10 mouse cellular contexts compared by ENCODE assay signal in the genomic region with DNA sequence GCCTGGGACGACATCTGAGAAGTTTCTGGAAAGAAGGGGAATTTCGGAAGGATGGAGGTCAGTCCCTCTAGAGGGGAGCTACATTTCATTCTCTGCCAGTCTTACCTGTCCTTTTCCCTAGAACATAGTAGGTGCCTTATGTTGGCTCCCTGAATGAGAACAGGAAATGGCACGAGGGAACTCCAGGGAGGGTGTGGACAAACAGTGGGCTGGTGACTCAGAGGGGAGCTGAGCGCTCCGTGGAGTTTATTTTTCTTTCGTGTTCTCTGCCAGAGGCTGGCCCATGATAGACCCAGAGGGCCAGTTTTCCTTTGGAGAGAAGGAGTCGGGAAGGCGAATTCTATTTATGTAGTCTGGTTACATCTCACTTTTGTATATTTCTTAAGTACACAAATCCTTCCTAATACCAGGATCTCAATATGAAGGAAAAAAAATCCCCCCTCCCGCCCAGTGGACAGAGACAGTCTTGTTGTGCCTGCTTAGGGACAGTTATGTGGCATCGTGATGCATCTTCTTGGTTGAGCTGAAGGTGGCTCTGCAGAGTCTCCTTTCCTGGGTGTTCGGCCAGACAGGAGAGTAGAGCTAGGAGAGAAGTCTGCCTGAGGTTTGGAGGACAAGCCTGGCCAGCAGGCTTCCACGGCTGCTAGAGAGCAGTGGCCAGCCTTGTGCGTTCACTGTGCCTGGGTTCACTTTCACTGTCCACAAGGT.
DNase-seq lines count a peak whose midpoint lies in the region; ATAC-seq and TF ChIP-seq lines count a peak whose summit lies in the region.
"Had no signal": no experiment of that assay in that cellular context is flagged by ENCODE, and none has a peak within 500 bp of the region (broad histone marks: within the 10 kb centered on the region; RNA-seq: fewer than 3 reads in every experiment).

No protein-coding gene starts in this region.

- H3K9ac ChIP-seq in heart, postnatal 0 days (replicated peaks; ENCODE audit: low read depth, low read length): no peak overlapping the region

- H3K36me3 ChIP-seq in heart, postnatal 0 days (replicated peaks; ENCODE audit: control insufficient read depth, insufficient read depth, low read length): no peaks in the 10 kb centered on the region

- DNase-seq in frontal cortex, postnatal 25 days (ENCODE audit: low spot score in 2 of 2): no peak
- peak; percentile 25 for DNase-seq in right cerebral cortex, adult 18-20 months
- no peak for DNase-seq in right cerebral cortex, postnatal 25 days
- peak; percentile 27 for DNase-seq in heart, postnatal 0 days (ENCODE audit: low spot score)
- no peak for DNase-seq in thymus, adult 18-20 months
- no peak for DNase-seq in spleen, postnatal 10 days (ENCODE audit: low spot score in 2 of 2)
- no peak for DNase-seq in layer of hippocampus, adult 8-10 months (ENCODE audit: low spot score in 2 of 2)
- DNase-seq: kidney, postnatal 25 days; right cerebral cortex, postnatal 14 days had no signal

- H3K4me3 ChIP-seq in heart, postnatal 0 days (ENCODE audit: low read depth, low read length): no peak overlapping the region

- ATAC-seq in frontal cortex, adult (ENCODE audit: low TSS enrichment): peak; percentile 91
- peak; percentile 57 for ATAC-seq in heart, postnatal 0 days (ENCODE audit: insufficient read depth, low read depth)

- TF ChIP-seq EP300 in heart, postnatal 0 days (IDR thresholded peaks at IDR 0.05; ENCODE audit: low read depth): no peak

- TF ChIP-seq CTCF in heart, postnatal 0 days (IDR thresholded peaks at IDR 0.05; ENCODE audit: low read depth): peak; percentile 25; the same call in 1 of the 2 replicates

- H3K9me3 ChIP-seq in heart, postnatal 0 days (replicated peaks; ENCODE audit: control insufficient read depth, low read length): no peaks in the 10 kb centered on the region

- 44% methylated on average over 13 of the region's 13 CpGs for WGBS in heart, postnatal 0 days

- no peak overlapping the region for H3K4me2 ChIP-seq in heart, postnatal 0 days (ENCODE audit: low read depth, low read length)

- H3K27me3 ChIP-seq in heart, postnatal 0 days (ENCODE audit: control insufficient read depth, insufficient read depth, low read length): no peaks in the 10 kb centered on the region

- H3K4me1 ChIP-seq in heart, postnatal 0 days (ENCODE audit: control insufficient read depth, insufficient read depth): peaks cover 9% of the 10 kb centered on the region; the same call in 1 of the 2 replicates

- H3K27ac ChIP-seq in heart, postnatal 0 days (ENCODE audit: low read depth): no peak overlapping the region

Comparison
In these comparisons a context has a peak if more than half of its experiments do, and no peak if none do; other contexts are left out.
1. DNase-seq: peak in right cerebral cortex, adult 18-20 months (single experiment) and heart, postnatal 0 days (single experiment); none in frontal cortex, postnatal 25 days (0 of 2), right cerebral cortex, postnatal 25 days (single experiment), thymus, adult 18-20 months (0 of 2), spleen, postnatal 10 days (0 of 2) and layer of hippocampus, adult 8-10 months (0 of 2).